Mouse (Mus musculus) testis, postnatal 14 days (tissue): ENCODE data around the gene Ptger4.

Experiments
- DNase-seq: peaks from one replicate; pipeline ENCODE4 v3.0.0; 2021; ENCODE audit warnings: low spot score

Ptger4 gene

GRCm38 (mm10) chr15:5165121-5165773 is 78.7 kb downstream of the Ptger4 start:
- DNase-seq: no peak

- no peak for DNase-seq
These were observed 85.2 kb downstream of the Ptger4 start for GRCm38 (mm10) chr15:5158827-5159226.

- no peak for DNase-seq
These were observed 86.6 kb downstream of the Ptger4 start for GRCm38 (mm10) chr15:5157386-5157785.
